Mouse (Mus musculus): ENCODE measurements around the gene Atg7. TPM values are rescaled to one million over a fixed set of nuclear protein-coding genes. Genes with fewer than 3 reads are reported as not detected.

Gene Atg7
- polyA plus RNA-seq, 1 experiment: 18.7 TPM

GRCm38 (mm10) chr6:114719100-114719499, 76.2 kb downstream of the Atg7 start:
- Histone ChIP-seq H3K4me3 (no peak overlapping the region), H3K36me3 (ENCODE audit: control insufficient read depth, insufficient read depth) (no peaks in the 10 kb centered on the region), H3K27me3 (ENCODE audit: control insufficient read depth, insufficient read depth, insufficient read length) (no peaks in the 10 kb centered on the region), H3K79me2 (ENCODE audit: control insufficient read depth, insufficient read depth) (no peaks in the 10 kb centered on the region), H3K4me2 (ENCODE audit: low read depth) (no peak overlapping the region), H3ac (ENCODE audit: control insufficient read depth, insufficient read length) (no peak overlapping the region)
- no peak for TF ChIP-seq POLR2AphosphoS2 (IDR thresholded peaks at IDR 0.05; ENCODE audit: insufficient read length, low read depth)
- TF ChIP-seq TCF3 (IDR thresholded peaks at IDR 0.05; ENCODE audit: insufficient read length, low read depth): no peak
- TF ChIP-seq MYOG (IDR thresholded peaks at IDR 0.05; ENCODE audit: control insufficient read depth in 1 of 3, insufficient read depth in 1 of 3, insufficient read length in 2 of 3, low read depth in 2 of 3): no peak
- no peak for TF ChIP-seq POLR2A (IDR thresholded peaks at IDR 0.05; ENCODE audit: insufficient read length, low read depth)
- TF ChIP-seq USF1 (IDR thresholded peaks at IDR 0.05; ENCODE audit: low read depth): no peak
- TF ChIP-seq E2F4 (IDR thresholded peaks at IDR 0.05; ENCODE audit: insufficient read depth): no peak
- TF ChIP-seq MYOD1 (IDR thresholded peaks at IDR 0.05; ENCODE audit: control insufficient read depth in 1 of 3, insufficient read length in 2 of 3, low read depth in 2 of 3): no peak
- TF ChIP-seq MAX (IDR thresholded peaks at IDR 0.05; ENCODE audit: low read depth): no peak
- no peak for TF ChIP-seq TCF12 (IDR thresholded peaks at IDR 0.05; ENCODE audit: insufficient read depth, poor library complexity, severe bottlenecking)
- TF ChIP-seq REST (IDR thresholded peaks at IDR 0.05; ENCODE audit: insufficient read depth, insufficient read length): no peak
- no peak for TF ChIP-seq CEBPB (IDR thresholded peaks at IDR 0.05; ENCODE audit: insufficient read depth, poor library complexity, severe bottlenecking)
- no peak for TF ChIP-seq SRF (IDR thresholded peaks at IDR 0.05; ENCODE audit: control insufficient read depth, insufficient read length, low read depth)

GRCm38 (mm10) chr6:114719665-114720064, 76.8 kb downstream of the Atg7 start:
- Histone ChIP-seq H3K36me3 (ENCODE audit: control insufficient read depth, insufficient read depth) (no peaks in the 10 kb centered on the region), H3K79me2 (ENCODE audit: control insufficient read depth, insufficient read depth) (no peaks in the 10 kb centered on the region), H3K4me3 (no peak overlapping the region), H3K4me2 (ENCODE audit: low read depth) (no peak overlapping the region), H3ac (ENCODE audit: control insufficient read depth, insufficient read length) (no peak overlapping the region), H3K27me3 (ENCODE audit: control insufficient read depth, insufficient read depth, insufficient read length) (no peaks in the 10 kb centered on the region)
- TF ChIP-seq MYOG (IDR thresholded peaks at IDR 0.05; ENCODE audit: control insufficient read depth in 1 of 3, insufficient read depth in 1 of 3, insufficient read length in 2 of 3, low read depth in 2 of 3) (no peak), MAX (IDR thresholded peaks at IDR 0.05; ENCODE audit: low read depth) (no peak), MYOD1 (IDR thresholded peaks at IDR 0.05; ENCODE audit: control insufficient read depth in 1 of 3, insufficient read length in 2 of 3, low read depth in 2 of 3) (no peak), POLR2AphosphoS2 (IDR thresholded peaks at IDR 0.05; ENCODE audit: insufficient read length, low read depth) (no peak), E2F4 (IDR thresholded peaks at IDR 0.05; ENCODE audit: insufficient read depth) (no peak), USF1 (IDR thresholded peaks at IDR 0.05; ENCODE audit: low read depth) (no peak), CEBPB (IDR thresholded peaks at IDR 0.05; ENCODE audit: insufficient read depth, poor library complexity, severe bottlenecking) (no peak), SRF (IDR thresholded peaks at IDR 0.05; ENCODE audit: control insufficient read depth, insufficient read length, low read depth) (no peak), REST (IDR thresholded peaks at IDR 0.05; ENCODE audit: insufficient read depth, insufficient read length) (no peak)

- TF ChIP-seq REST (IDR thresholded peaks at IDR 0.05; ENCODE audit: insufficient read depth, insufficient read length) (no peak), USF1 (IDR thresholded peaks at IDR 0.05; ENCODE audit: low read depth) (no peak), SRF (IDR thresholded peaks at IDR 0.05; ENCODE audit: control insufficient read depth, insufficient read length, low read depth) (no peak), MYOG (IDR thresholded peaks at IDR 0.05; ENCODE audit: control insufficient read depth in 1 of 3, insufficient read depth in 1 of 3, insufficient read length in 2 of 3, low read depth in 2 of 3) (no peak), TCF12 (IDR thresholded peaks at IDR 0.05; ENCODE audit: insufficient read depth, poor library complexity, severe bottlenecking) (no peak), CEBPB (IDR thresholded peaks at IDR 0.05; ENCODE audit: insufficient read depth, poor library complexity, severe bottlenecking) (no peak), TCF3 (IDR thresholded peaks at IDR 0.05; ENCODE audit: insufficient read length, low read depth) (no peak), POLR2AphosphoS2 (IDR thresholded peaks at IDR 0.05; ENCODE audit: insufficient read length, low read depth) (no peak), E2F4 (IDR thresholded peaks at IDR 0.05; ENCODE audit: insufficient read depth) (no peak), MAX (IDR thresholded peaks at IDR 0.05; ENCODE audit: low read depth) (no peak), MYOD1 (IDR thresholded peaks at IDR 0.05; ENCODE audit: control insufficient read depth in 1 of 3, insufficient read length in 2 of 3, low read depth in 2 of 3) (no peak), POLR2A (IDR thresholded peaks at IDR 0.05; ENCODE audit: insufficient read length, low read depth) (no peak)
- H3K27me3 ChIP-seq (ENCODE audit: control insufficient read depth, insufficient read depth, insufficient read length): no peaks in the 10 kb centered on the region
- H3K79me2 ChIP-seq (ENCODE audit: control insufficient read depth, insufficient read depth): no peaks in the 10 kb centered on the region
- H3K4me2 ChIP-seq (ENCODE audit: low read depth): no peak overlapping the region
- no peak overlapping the region for H3K4me3 ChIP-seq
- H3ac ChIP-seq (ENCODE audit: control insufficient read depth, insufficient read length): no peak overlapping the region
- no peaks in the 10 kb centered on the region for H3K36me3 ChIP-seq (ENCODE audit: control insufficient read depth, insufficient read depth)
Observed at GRCm38 (mm10) chr6:114722046-114722445, 79.1 kb downstream of the Atg7 start.

- H3K4me2 ChIP-seq (ENCODE audit: low read depth): peak overlapping the region; percentile 66
- H3ac ChIP-seq (ENCODE audit: control insufficient read depth, insufficient read length): no peak overlapping the region
- H3K4me3 ChIP-seq: no peak overlapping the region
- no peaks in the 10 kb centered on the region for H3K27me3 ChIP-seq (ENCODE audit: control insufficient read depth, insufficient read depth, insufficient read length)
- no peaks in the 10 kb centered on the region for H3K79me2 ChIP-seq (ENCODE audit: control insufficient read depth, insufficient read depth)
- no peaks in the 10 kb centered on the region for H3K36me3 ChIP-seq (ENCODE audit: control insufficient read depth, insufficient read depth)
- TF ChIP-seq CEBPB (IDR thresholded peaks at IDR 0.05; ENCODE audit: insufficient read depth, poor library complexity, severe bottlenecking) (no peak), USF1 (IDR thresholded peaks at IDR 0.05; ENCODE audit: low read depth) (no peak), SRF (IDR thresholded peaks at IDR 0.05; ENCODE audit: control insufficient read depth, insufficient read length, low read depth) (no peak), POLR2AphosphoS2 (IDR thresholded peaks at IDR 0.05; ENCODE audit: insufficient read length, low read depth) (no peak), MYOD1 (IDR thresholded peaks at IDR 0.05; ENCODE audit: control insufficient read depth in 1 of 3, insufficient read length in 2 of 3, low read depth in 2 of 3) (no peak), MAX (IDR thresholded peaks at IDR 0.05; ENCODE audit: low read depth) (no peak), TCF3 (IDR thresholded peaks at IDR 0.05; ENCODE audit: insufficient read length, low read depth) (no peak)
Observed at GRCm38 (mm10) chr6:114723925-114724324, 81.0 kb downstream of the Atg7 start.

- no peaks in the 10 kb centered on the region for H3K27me3 ChIP-seq (ENCODE audit: control insufficient read depth, insufficient read depth, insufficient read length)
- no peak for TF ChIP-seq TCF3 (IDR thresholded peaks at IDR 0.05; ENCODE audit: insufficient read length, low read depth)
- no peak for TF ChIP-seq POLR2AphosphoS2 (IDR thresholded peaks at IDR 0.05; ENCODE audit: insufficient read length, low read depth)
- no peak for TF ChIP-seq TCF12 (IDR thresholded peaks at IDR 0.05; ENCODE audit: insufficient read depth, poor library complexity, severe bottlenecking)
- TF ChIP-seq MYOD1 (IDR thresholded peaks at IDR 0.05; ENCODE audit: control insufficient read depth in 1 of 3, insufficient read length in 2 of 3, low read depth in 2 of 3): no peak
- TF ChIP-seq MAX (IDR thresholded peaks at IDR 0.05; ENCODE audit: low read depth): no peak
- no peak for TF ChIP-seq E2F4 (IDR thresholded peaks at IDR 0.05; ENCODE audit: insufficient read depth)
- TF ChIP-seq MYOG (IDR thresholded peaks at IDR 0.05; ENCODE audit: control insufficient read depth in 1 of 3, insufficient read depth in 1 of 3, insufficient read length in 2 of 3, low read depth in 2 of 3): no peak
- no peak for TF ChIP-seq POLR2A (IDR thresholded peaks at IDR 0.05; ENCODE audit: insufficient read length, low read depth)
- no peak for TF ChIP-seq CEBPB (IDR thresholded peaks at IDR 0.05; ENCODE audit: insufficient read depth, poor library complexity, severe bottlenecking)
- TF ChIP-seq SRF (IDR thresholded peaks at IDR 0.05; ENCODE audit: control insufficient read depth, insufficient read length, low read depth): no peak
- no peak for TF ChIP-seq USF1 (IDR thresholded peaks at IDR 0.05; ENCODE audit: low read depth)
- no peak for TF ChIP-seq REST (IDR thresholded peaks at IDR 0.05; ENCODE audit: insufficient read depth, insufficient read length)
- peak overlapping the region; percentile 73 for H3K4me2 ChIP-seq (ENCODE audit: low read depth)
- H3K4me3 ChIP-seq: no peak overlapping the region
- H3ac ChIP-seq (ENCODE audit: control insufficient read depth, insufficient read length): no peak overlapping the region
- no peaks in the 10 kb centered on the region for H3K79me2 ChIP-seq (ENCODE audit: control insufficient read depth, insufficient read depth)
- H3K36me3 ChIP-seq (ENCODE audit: control insufficient read depth, insufficient read depth): no peaks in the 10 kb centered on the region
Observed at GRCm38 (mm10) chr6:114724351-114724750, 81.5 kb downstream of the Atg7 start.

Data from myocyte (in vitro differentiated cells).